Mouse (Mus musculus) CH12.LX (cell line): Measurements from ENCODE around the gene Wars2. TPM values are rescaled to one million over a fixed set of nuclear protein-coding genes. Genes with fewer than 3 reads are reported as not detected.

ENCODE experiments used
- DNase-seq: peaks from one replicate; pipeline ENCODE4 v3.0.0-alpha.2; 2013; ENCODE audit errors: extremely low read depth
- H3K27ac ChIP-seq: 2 replicates; pipeline ENCODE4 v1.5.1; 2012; ENCODE audit warnings: low read depth, mild to moderate bottlenecking, control low read depth, moderate library complexity; ENCODE audit not compliant: insufficient read depth
- H3K27me3 ChIP-seq: replicated peaks from 2 replicates; pipeline ENCODE3; 2012; ENCODE audit warnings: inconsistent platforms
- H3K36me3 ChIP-seq, 2 experiments: replicated peaks in 1 of 2; 2 replicates each; pipeline versions ENCODE3 to v1.6.1; 2012; ENCODE audit warnings: inconsistent platforms in 1 of 2, low read length in 1 of 2, mild to moderate bottlenecking in 1 of 2, mixed read lengths in 1 of 2, moderate library complexity in 1 of 2; ENCODE audit not compliant: control insufficient read depth in 1 of 2, insufficient read depth in 1 of 2
- H3K4me1 ChIP-seq, 2 experiments: 2 replicates each; pipeline ENCODE4 v1.6.1; 2012; ENCODE audit warnings: inconsistent platforms in 1 of 2, moderate library complexity in 1 of 2; ENCODE audit not compliant: insufficient read depth in 2 of 2, control insufficient read depth in 1 of 2
- H3K4me2 ChIP-seq: 2 replicates; pipeline ENCODE4 v1.6.1; 2012; ENCODE audit warnings: low read depth, mild to moderate bottlenecking, control low read depth; ENCODE audit not compliant: poor library complexity, insufficient read depth, severe bottlenecking
- H3K4me3 ChIP-seq, 3 experiments: fragments of 150-350 bp in 1 of 3; sonication (generic) in 1 of 3; replicated peaks in 1 of 3; 2 replicates each; pipeline versions ENCODE3 to v1.5.1; 2011 to 2012; ENCODE audit warnings: low read depth in 2 of 3, low read length in 2 of 3, mild to moderate bottlenecking in 2 of 3, moderate library complexity in 2 of 3, control low read depth in 1 of 3, improper control_type of control experiment in 1 of 3, inconsistent platforms in 1 of 3, mixed read lengths in 1 of 3; ENCODE audit not compliant: poor library complexity in 1 of 3
- H3K79me2 ChIP-seq: replicated peaks from 2 replicates; pipeline ENCODE4 v1.6.1; 2012; ENCODE audit warnings: mild to moderate bottlenecking, moderate library complexity; ENCODE audit not compliant: control insufficient read depth, poor library complexity, insufficient read depth, severe bottlenecking; ENCODE audit errors: extremely low read depth
- H3K9ac ChIP-seq: 2 replicates; pipeline ENCODE4 v1.6.1; 2012; ENCODE audit warnings: low read depth, mild to moderate bottlenecking, control low read depth, moderate library complexity; ENCODE audit not compliant: insufficient read depth
- H3K9me3 ChIP-seq: replicated peaks from 2 replicates; pipeline ENCODE3; 2012; ENCODE audit warnings: low read length, inconsistent platforms, mixed read lengths
- CHD1 ChIP-seq: IDR thresholded peaks from 2 replicates; pipeline ENCODE4 v1.6.1; 2012; ENCODE audit warnings: low read depth, low read length, improper control_type of control experiment, inconsistent platforms
- CHD2 ChIP-seq: IDR thresholded peaks from 2 replicates; pipeline ENCODE4 v1.6.1; 2011; ENCODE audit warnings: low read length, improper control_type of control experiment
- ELF1 ChIP-seq: IDR thresholded peaks from 2 replicates; pipeline ENCODE4 v1.6.1; 2014; ENCODE audit warnings: low read depth, mild to moderate bottlenecking, inconsistent platforms, low read length, improper control_type of control experiment
- EP300 ChIP-seq: IDR thresholded peaks from 2 replicates; pipeline ENCODE4 v1.6.1; 2011; ENCODE audit warnings: low read length, improper control_type of control experiment
- ETS1 ChIP-seq: conservative IDR thresholded peaks from 2 replicates; pipeline ENCODE4 v1.6.1; 2012; ENCODE audit warnings: low read depth, mild to moderate bottlenecking, inconsistent platforms, low read length, improper control_type of control experiment, moderate library complexity
- GABPA ChIP-seq: IDR thresholded peaks from 2 replicates; pipeline ENCODE4 v1.6.1; 2012; ENCODE audit warnings: low read depth, low read length, improper control_type of control experiment, inconsistent platforms; ENCODE audit not compliant: insufficient replicate concordance
- IRF4 ChIP-seq: IDR thresholded peaks from 2 replicates; pipeline ENCODE4 v1.6.1; 2014; ENCODE audit warnings: low read depth, mild to moderate bottlenecking, inconsistent platforms, low read length, improper control_type of control experiment
- JUND ChIP-seq: conservative IDR thresholded peaks from 2 replicates; pipeline ENCODE4 v1.6.1; 2011; ENCODE audit warnings: low read depth, low read length, improper control_type of control experiment
- MAZ ChIP-seq: IDR thresholded peaks from 2 replicates; pipeline ENCODE4 v1.6.1; 2012; ENCODE audit warnings: low read depth, mild to moderate bottlenecking, inconsistent platforms, low read length, improper control_type of control experiment, moderate library complexity
- MEF2A ChIP-seq: IDR thresholded peaks from 2 replicates; pipeline ENCODE4 v1.6.1; 2014; ENCODE audit warnings: low read depth, mild to moderate bottlenecking, inconsistent platforms, low read length, improper control_type of control experiment, borderline replicate concordance
- MXI1 ChIP-seq: IDR thresholded peaks from 2 replicates; pipeline ENCODE4 v1.6.1; 2011; ENCODE audit warnings: mild to moderate bottlenecking, low read depth, low read length, improper control_type of control experiment
- MYC ChIP-seq: IDR thresholded peaks from 2 replicates; pipeline ENCODE4 v1.6.1; 2011; ENCODE audit warnings: low read depth, mild to moderate bottlenecking, improper control_type of control experiment, low read length
- NELFE ChIP-seq: IDR thresholded peaks from 2 replicates; pipeline ENCODE4 v1.6.1; 2011; ENCODE audit warnings: low read depth, low read length, improper control_type of control experiment
- RAD21 ChIP-seq: IDR thresholded peaks from 2 replicates; pipeline ENCODE4 v1.6.1; 2011; ENCODE audit warnings: low read depth, mild to moderate bottlenecking, low read length, improper control_type of control experiment, moderate library complexity
- RCOR1 ChIP-seq: conservative IDR thresholded peaks from 2 replicates; pipeline ENCODE4 v1.6.1; 2012; ENCODE audit warnings: low read depth, mild to moderate bottlenecking, inconsistent platforms, low read length, improper control_type of control experiment
- TBP ChIP-seq: conservative IDR thresholded peaks from 2 replicates; pipeline ENCODE4 v1.6.1; 2011; ENCODE audit warnings: low read depth, low read length, improper control_type of control experiment
- UBTF ChIP-seq: IDR thresholded peaks from 2 replicates; pipeline ENCODE4 v1.6.1; 2012; ENCODE audit warnings: low read depth, mild to moderate bottlenecking, inconsistent platforms, low read length, improper control_type of control experiment, moderate library complexity
- USF1 ChIP-seq: IDR thresholded peaks from 2 replicates; pipeline ENCODE4 v1.6.1; 2014; ENCODE audit warnings: low read depth, mild to moderate bottlenecking, inconsistent platforms, low read length, improper control_type of control experiment
- ZC3H11A ChIP-seq: IDR thresholded peaks from 2 replicates; pipeline ENCODE4 v1.6.1; 2012; ENCODE audit warnings: low read depth, mild to moderate bottlenecking, inconsistent platforms, low read length, improper control_type of control experiment
- ZKSCAN1 ChIP-seq: IDR thresholded peaks from 2 replicates; pipeline ENCODE4 v1.6.1; 2012; ENCODE audit warnings: low read depth, inconsistent platforms, low read length, improper control_type of control experiment, borderline replicate concordance
- dilution Hi-C: fragments of 300-500 bp; cut with MboI; formaldehyde crosslinking; loops from 2 replicates; pipeline ENCODE4 v1.14.3; 2020; ENCODE audit warnings: low sequenced_read_pairs; ENCODE audit not compliant: extremely low pct_unique_long_range_greater_than_20kb, extremely low pct_ligation_motif_present
- in situ Hi-C: fragments of 300-500 bp; cut with MboI; formaldehyde crosslinking; loops from 3 replicates; pipeline ENCODE4 v1.14.3; 2019; ENCODE audit warnings: low sequenced_read_pairs, low pct_ligation_motif_present, low pct_unique_long_range_greater_than_20kb, mixed read lengths
- polyA plus RNA-seq: library from polyadenylated mRNA; unstranded; fragments of >175 nt; gene quantifications from 2 replicates; pipeline ENCODE4 v1.2.1, GENCODE M21; 2012; ENCODE audit warnings: low read depth; ENCODE audit not compliant: insufficient read length
- total RNA-seq, 2 experiments: library from RNA; depleted of rRNA; stranded (reverse); fragments of 300-350 nt in 1 of 2; fragments of >200 nt in 1 of 2; gene quantifications; 2 replicates each; pipeline ENCODE4 v1.2.3; 2012 to 2014

The Wars2 gene
- total and polyA plus RNA-seq, 3 experiments: 7.1 to 10.2 (median 8.6) TPM

DNA sequence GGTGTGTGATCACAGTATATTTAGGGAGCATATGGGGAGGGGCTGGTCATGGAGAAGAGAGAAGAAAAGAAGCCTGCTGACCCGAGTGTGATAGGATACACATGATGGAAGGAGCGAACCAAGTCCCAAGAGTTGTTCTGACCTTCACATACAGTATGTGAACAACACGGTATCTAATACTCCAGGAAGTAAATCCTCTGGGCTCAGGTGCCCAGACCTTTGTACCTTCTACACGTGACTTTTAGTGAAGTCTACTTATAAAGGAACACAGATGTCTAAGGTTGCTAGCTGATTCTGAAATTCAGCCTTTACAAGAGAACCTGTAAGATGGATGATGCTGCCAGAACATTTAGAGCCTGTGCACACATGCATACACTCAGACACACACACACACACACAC, 15.4 kb downstream of the Wars2 start:
- DNase-seq: no peak
- in situ Hi-C loops (no loop called here), dilution Hi-C loops (no loop called here)
- no peaks in the 10 kb centered on the region for H3K9me3 ChIP-seq
- H3K27ac ChIP-seq: no peak overlapping the region
- H3K79me2 ChIP-seq: no peaks in the 10 kb centered on the region
- no peak overlapping the region for H3K4me2 ChIP-seq
- peaks cover 0 to 19% of the 10 kb centered on the region in 2 experiments for H3K36me3 ChIP-seq
- no peak overlapping the region for H3K9ac ChIP-seq
- H3K27me3 ChIP-seq: no peaks in the 10 kb centered on the region
- no peak for TF ChIP-seq MAZ
- no peak for TF ChIP-seq CHD1
- no peak for TF ChIP-seq CHD2
- TF ChIP-seq EP300: no peak
- TF ChIP-seq USF1: no peak
- no peak for TF ChIP-seq ETS1
- TF ChIP-seq NELFE: no peak
- no peak for TF ChIP-seq IRF4
- TF ChIP-seq JUND: no peak
- no peak for TF ChIP-seq MYC
- TF ChIP-seq UBTF: no peak
- TF ChIP-seq ZKSCAN1: no peak
- no peak overlapping the region for H3K4me3 ChIP-seq
- H3K4me1 ChIP-seq: no peaks in the 10 kb centered on the region

DNA sequence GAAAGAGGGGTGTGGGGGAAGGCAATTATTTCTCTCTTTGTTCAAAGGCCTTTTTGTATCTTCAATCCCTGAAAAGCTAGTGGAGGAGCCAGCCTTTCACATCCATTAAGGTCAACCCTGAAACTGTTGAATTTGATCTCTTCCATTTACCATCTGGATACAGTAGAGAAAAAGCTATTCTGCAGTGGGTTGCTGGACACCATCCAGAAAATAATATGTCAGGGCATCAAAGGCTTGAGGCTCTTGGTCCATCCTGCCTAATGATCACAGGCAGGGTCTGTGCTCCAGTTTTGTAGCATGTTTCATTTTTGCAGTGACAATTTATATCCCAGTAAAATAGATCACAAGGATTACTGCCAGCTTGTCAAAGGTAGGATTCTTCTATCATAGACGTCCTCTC, 16.1 kb downstream of the Wars2 start:
- no peak for TF ChIP-seq ELF1
- TF ChIP-seq ZC3H11A: no peak
- no peak for TF ChIP-seq MXI1
- TF ChIP-seq TBP: no peak
- no peak for TF ChIP-seq MEF2A
- no peak for TF ChIP-seq GABPA
- no peak for TF ChIP-seq MAZ
- no peak for TF ChIP-seq RAD21
- TF ChIP-seq CHD1: no peak
- no peak for TF ChIP-seq NELFE
- no peak for TF ChIP-seq RCOR1
- TF ChIP-seq EP300: no peak
- TF ChIP-seq, all 38 proteins: peak for 0
- in situ Hi-C loops: no loop called here
- dilution Hi-C loops: no loop called here

More for the DNA sequence above, 16.1 kb downstream of the Wars2 start:
- H3K36me3 ChIP-seq: peaks cover 0 to 19% of the 10 kb centered on the region in 2 experiments
- H3K4me3 ChIP-seq: no peak overlapping the region
- H3K79me2 ChIP-seq: no peaks in the 10 kb centered on the region
- no peak overlapping the region for H3K4me2 ChIP-seq
- DNase-seq: no peak
- no peak overlapping the region for H3K9ac ChIP-seq
- H3K27me3 ChIP-seq: no peaks in the 10 kb centered on the region
- H3K9me3 ChIP-seq: no peaks in the 10 kb centered on the region
- H3K4me1 ChIP-seq: no peaks in the 10 kb centered on the region
- H3K27ac ChIP-seq: no peak overlapping the region
